Mouse (Mus musculus) CH12.LX (cell line): Measurements from ENCODE around the gene Wdfy1. TPM values are rescaled to one million over a fixed set of nuclear protein-coding genes. Genes with fewer than 3 reads are reported as not detected.

Experiments
- DNase-seq: peaks from one replicate; pipeline ENCODE4 v3.0.0-alpha.2; 2013; ENCODE audit errors: extremely low read depth
- H3K27ac ChIP-seq: 2 replicates; pipeline ENCODE4 v1.5.1; 2012; ENCODE audit warnings: low read depth, mild to moderate bottlenecking, control low read depth, moderate library complexity; ENCODE audit not compliant: insufficient read depth
- H3K27me3 ChIP-seq: replicated peaks from 2 replicates; pipeline ENCODE3; 2012; ENCODE audit warnings: inconsistent platforms
- H3K36me3 ChIP-seq, 2 experiments: replicated peaks in 1 of 2; 2 replicates each; pipeline versions ENCODE3 to v1.6.1; 2012; ENCODE audit warnings: inconsistent platforms in 1 of 2, low read length in 1 of 2, mild to moderate bottlenecking in 1 of 2, mixed read lengths in 1 of 2, moderate library complexity in 1 of 2; ENCODE audit not compliant: control insufficient read depth in 1 of 2, insufficient read depth in 1 of 2
- H3K4me1 ChIP-seq, 2 experiments: 2 replicates each; pipeline ENCODE4 v1.6.1; 2012; ENCODE audit warnings: inconsistent platforms in 1 of 2, moderate library complexity in 1 of 2; ENCODE audit not compliant: insufficient read depth in 2 of 2, control insufficient read depth in 1 of 2
- H3K4me2 ChIP-seq: 2 replicates; pipeline ENCODE4 v1.6.1; 2012; ENCODE audit warnings: low read depth, mild to moderate bottlenecking, control low read depth; ENCODE audit not compliant: poor library complexity, insufficient read depth, severe bottlenecking
- H3K4me3 ChIP-seq, 3 experiments: fragments of 150-350 bp in 1 of 3; sonication (generic) in 1 of 3; replicated peaks in 1 of 3; 2 replicates each; pipeline versions ENCODE3 to v1.5.1; 2011 to 2012; ENCODE audit warnings: low read depth in 2 of 3, low read length in 2 of 3, mild to moderate bottlenecking in 2 of 3, moderate library complexity in 2 of 3, control low read depth in 1 of 3, improper control_type of control experiment in 1 of 3, inconsistent platforms in 1 of 3, mixed read lengths in 1 of 3; ENCODE audit not compliant: poor library complexity in 1 of 3
- H3K79me2 ChIP-seq: replicated peaks from 2 replicates; pipeline ENCODE4 v1.6.1; 2012; ENCODE audit warnings: mild to moderate bottlenecking, moderate library complexity; ENCODE audit not compliant: control insufficient read depth, poor library complexity, insufficient read depth, severe bottlenecking; ENCODE audit errors: extremely low read depth
- H3K9ac ChIP-seq: 2 replicates; pipeline ENCODE4 v1.6.1; 2012; ENCODE audit warnings: low read depth, mild to moderate bottlenecking, control low read depth, moderate library complexity; ENCODE audit not compliant: insufficient read depth
- H3K9me3 ChIP-seq: replicated peaks from 2 replicates; pipeline ENCODE3; 2012; ENCODE audit warnings: low read length, inconsistent platforms, mixed read lengths
- BHLHE40 ChIP-seq: IDR thresholded peaks from 2 replicates; pipeline ENCODE4 v1.6.1; 2011; ENCODE audit warnings: mild to moderate bottlenecking, low read depth, low read length, improper control_type of control experiment
- CHD1 ChIP-seq: IDR thresholded peaks from 2 replicates; pipeline ENCODE4 v1.6.1; 2012; ENCODE audit warnings: low read depth, low read length, improper control_type of control experiment, inconsistent platforms
- CHD2 ChIP-seq: IDR thresholded peaks from 2 replicates; pipeline ENCODE4 v1.6.1; 2011; ENCODE audit warnings: low read length, improper control_type of control experiment
- CTCF ChIP-seq, 2 experiments: IDR thresholded peaks in 1 of 2; conservative IDR thresholded peaks in 1 of 2; 2 replicates each; pipeline ENCODE4 v1.5.1; 2011 to 2012; ENCODE audit warnings: low read depth in 2 of 2, low read length in 2 of 2, improper control_type of control experiment in 1 of 2, inconsistent platforms in 1 of 2, mild to moderate bottlenecking in 1 of 2, moderate library complexity in 1 of 2
- E2F4 ChIP-seq: IDR thresholded peaks from 2 replicates; pipeline ENCODE4 v1.6.1; 2011; ENCODE audit warnings: low read depth, low read length, improper control_type of control experiment; ENCODE audit not compliant: insufficient replicate concordance
- ELF1 ChIP-seq: IDR thresholded peaks from 2 replicates; pipeline ENCODE4 v1.6.1; 2014; ENCODE audit warnings: low read depth, mild to moderate bottlenecking, inconsistent platforms, low read length, improper control_type of control experiment
- EP300 ChIP-seq: IDR thresholded peaks from 2 replicates; pipeline ENCODE4 v1.6.1; 2011; ENCODE audit warnings: low read length, improper control_type of control experiment
- ETS1 ChIP-seq: conservative IDR thresholded peaks from 2 replicates; pipeline ENCODE4 v1.6.1; 2012; ENCODE audit warnings: low read depth, mild to moderate bottlenecking, inconsistent platforms, low read length, improper control_type of control experiment, moderate library complexity
- GABPA ChIP-seq: IDR thresholded peaks from 2 replicates; pipeline ENCODE4 v1.6.1; 2012; ENCODE audit warnings: low read depth, low read length, improper control_type of control experiment, inconsistent platforms; ENCODE audit not compliant: insufficient replicate concordance
- HCFC1 ChIP-seq: IDR thresholded peaks from 2 replicates; pipeline ENCODE4 v1.6.1; 2012; ENCODE audit warnings: low read depth, mild to moderate bottlenecking, inconsistent platforms, low read length, improper control_type of control experiment
- IRF4 ChIP-seq: IDR thresholded peaks from 2 replicates; pipeline ENCODE4 v1.6.1; 2014; ENCODE audit warnings: low read depth, mild to moderate bottlenecking, inconsistent platforms, low read length, improper control_type of control experiment
- JUN ChIP-seq: IDR thresholded peaks from 2 replicates; pipeline ENCODE4 v1.6.1; 2011; ENCODE audit warnings: low read depth, mild to moderate bottlenecking, low read length, improper control_type of control experiment, moderate library complexity; ENCODE audit not compliant: insufficient read depth
- JUND ChIP-seq: conservative IDR thresholded peaks from 2 replicates; pipeline ENCODE4 v1.6.1; 2011; ENCODE audit warnings: low read depth, low read length, improper control_type of control experiment
- KAT2A ChIP-seq: IDR thresholded peaks from 2 replicates; pipeline ENCODE4 v1.6.1; 2012; ENCODE audit warnings: low read length, improper control_type of control experiment, inconsistent platforms; ENCODE audit not compliant: insufficient replicate concordance
- MAFK ChIP-seq: IDR thresholded peaks from 2 replicates; pipeline ENCODE4 v1.6.1; 2011; ENCODE audit warnings: low read length, improper control_type of control experiment; ENCODE audit not compliant: insufficient replicate concordance
- MAX ChIP-seq: IDR thresholded peaks from 2 replicates; pipeline ENCODE4 v1.6.1; 2011; ENCODE audit warnings: low read length, improper control_type of control experiment
- MAZ ChIP-seq: IDR thresholded peaks from 2 replicates; pipeline ENCODE4 v1.6.1; 2012; ENCODE audit warnings: low read depth, mild to moderate bottlenecking, inconsistent platforms, low read length, improper control_type of control experiment, moderate library complexity
- MEF2A ChIP-seq: IDR thresholded peaks from 2 replicates; pipeline ENCODE4 v1.6.1; 2014; ENCODE audit warnings: low read depth, mild to moderate bottlenecking, inconsistent platforms, low read length, improper control_type of control experiment, borderline replicate concordance
- MXI1 ChIP-seq: IDR thresholded peaks from 2 replicates; pipeline ENCODE4 v1.6.1; 2011; ENCODE audit warnings: mild to moderate bottlenecking, low read depth, low read length, improper control_type of control experiment
- MYC ChIP-seq: IDR thresholded peaks from 2 replicates; pipeline ENCODE4 v1.6.1; 2011; ENCODE audit warnings: low read depth, mild to moderate bottlenecking, improper control_type of control experiment, low read length
- NELFE ChIP-seq: IDR thresholded peaks from 2 replicates; pipeline ENCODE4 v1.6.1; 2011; ENCODE audit warnings: low read depth, low read length, improper control_type of control experiment
- NRF1 ChIP-seq: IDR thresholded peaks from 2 replicates; pipeline ENCODE4 v1.6.1; 2014; ENCODE audit warnings: low read depth, mild to moderate bottlenecking, inconsistent platforms, low read length, improper control_type of control experiment, moderate library complexity
- PAX5 ChIP-seq: IDR thresholded peaks from 2 replicates; pipeline ENCODE4 v1.6.1; 2012; ENCODE audit warnings: low read length, inconsistent platforms, mixed read lengths
- POLR2A ChIP-seq: IDR thresholded peaks from 2 replicates; pipeline ENCODE4 v1.6.1; 2011; ENCODE audit warnings: low read depth, mild to moderate bottlenecking, improper control_type of control experiment, low read length
- POLR2AphosphoS2 ChIP-seq: IDR thresholded peaks from 2 replicates; pipeline ENCODE4 v1.6.1; 2011; ENCODE audit warnings: low read depth, low read length, improper control_type of control experiment
- RAD21 ChIP-seq: IDR thresholded peaks from 2 replicates; pipeline ENCODE4 v1.6.1; 2011; ENCODE audit warnings: low read depth, mild to moderate bottlenecking, low read length, improper control_type of control experiment, moderate library complexity
- RCOR1 ChIP-seq: conservative IDR thresholded peaks from 2 replicates; pipeline ENCODE4 v1.6.1; 2012; ENCODE audit warnings: low read depth, mild to moderate bottlenecking, inconsistent platforms, low read length, improper control_type of control experiment
- SIN3A ChIP-seq: IDR thresholded peaks from 2 replicates; pipeline ENCODE4 v1.6.1; 2012; ENCODE audit warnings: low read length, improper control_type of control experiment, inconsistent platforms
- SMC3 ChIP-seq: IDR thresholded peaks from 2 replicates; pipeline ENCODE4 v1.6.1; 2011; ENCODE audit warnings: low read depth, low read length, improper control_type of control experiment
- TBP ChIP-seq: conservative IDR thresholded peaks from 2 replicates; pipeline ENCODE4 v1.6.1; 2011; ENCODE audit warnings: low read depth, low read length, improper control_type of control experiment
- TCF12 ChIP-seq: IDR thresholded peaks from 2 replicates; pipeline ENCODE4 v1.6.1; 2014; ENCODE audit warnings: low read depth, mild to moderate bottlenecking, inconsistent platforms, low read length, improper control_type of control experiment
- UBTF ChIP-seq: IDR thresholded peaks from 2 replicates; pipeline ENCODE4 v1.6.1; 2012; ENCODE audit warnings: low read depth, mild to moderate bottlenecking, inconsistent platforms, low read length, improper control_type of control experiment, moderate library complexity
- USF1 ChIP-seq: IDR thresholded peaks from 2 replicates; pipeline ENCODE4 v1.6.1; 2014; ENCODE audit warnings: low read depth, mild to moderate bottlenecking, inconsistent platforms, low read length, improper control_type of control experiment
- USF2 ChIP-seq: conservative IDR thresholded peaks from 2 replicates; pipeline ENCODE4 v1.6.1; 2011; ENCODE audit warnings: low read depth, low read length, improper control_type of control experiment
- ZC3H11A ChIP-seq: IDR thresholded peaks from 2 replicates; pipeline ENCODE4 v1.6.1; 2012; ENCODE audit warnings: low read depth, mild to moderate bottlenecking, inconsistent platforms, low read length, improper control_type of control experiment
- ZKSCAN1 ChIP-seq: IDR thresholded peaks from 2 replicates; pipeline ENCODE4 v1.6.1; 2012; ENCODE audit warnings: low read depth, inconsistent platforms, low read length, improper control_type of control experiment, borderline replicate concordance
- ZMIZ1 ChIP-seq: IDR thresholded peaks from 2 replicates; pipeline ENCODE4 v1.6.1; 2012; ENCODE audit warnings: low read depth, mild to moderate bottlenecking, inconsistent platforms, low read length, improper control_type of control experiment
- ZNF384 ChIP-seq: IDR thresholded peaks from 2 replicates; pipeline ENCODE4 v1.6.1; 2012; ENCODE audit warnings: low read depth, low read length, improper control_type of control experiment, inconsistent platforms
- dilution Hi-C: fragments of 300-500 bp; cut with MboI; formaldehyde crosslinking; loops from 2 replicates; pipeline ENCODE4 v1.14.3; 2020; ENCODE audit warnings: low sequenced_read_pairs; ENCODE audit not compliant: extremely low pct_unique_long_range_greater_than_20kb, extremely low pct_ligation_motif_present
- in situ Hi-C: fragments of 300-500 bp; cut with MboI; formaldehyde crosslinking; loops from 3 replicates; pipeline ENCODE4 v1.14.3; 2019; ENCODE audit warnings: low sequenced_read_pairs, low pct_ligation_motif_present, low pct_unique_long_range_greater_than_20kb, mixed read lengths
- polyA plus RNA-seq: library from polyadenylated mRNA; unstranded; fragments of >175 nt; gene quantifications from 2 replicates; pipeline ENCODE4 v1.2.1, GENCODE M21; 2012; ENCODE audit warnings: low read depth; ENCODE audit not compliant: insufficient read length
- total RNA-seq, 2 experiments: library from RNA; depleted of rRNA; stranded (reverse); fragments of 300-350 nt in 1 of 2; fragments of >200 nt in 1 of 2; gene quantifications; 2 replicates each; pipeline ENCODE4 v1.2.3; 2012 to 2014

Wdfy1 gene
- total RNA-seq (2012; rRNA removed) (54.4 and 70.6 TPM in 2 replicates), total RNA-seq (2014; rRNA removed) (56.3 and 57.3 TPM in 2 replicates), polyA plus RNA-seq (84.3 and 86.3 TPM in 2 replicates)

DNA sequence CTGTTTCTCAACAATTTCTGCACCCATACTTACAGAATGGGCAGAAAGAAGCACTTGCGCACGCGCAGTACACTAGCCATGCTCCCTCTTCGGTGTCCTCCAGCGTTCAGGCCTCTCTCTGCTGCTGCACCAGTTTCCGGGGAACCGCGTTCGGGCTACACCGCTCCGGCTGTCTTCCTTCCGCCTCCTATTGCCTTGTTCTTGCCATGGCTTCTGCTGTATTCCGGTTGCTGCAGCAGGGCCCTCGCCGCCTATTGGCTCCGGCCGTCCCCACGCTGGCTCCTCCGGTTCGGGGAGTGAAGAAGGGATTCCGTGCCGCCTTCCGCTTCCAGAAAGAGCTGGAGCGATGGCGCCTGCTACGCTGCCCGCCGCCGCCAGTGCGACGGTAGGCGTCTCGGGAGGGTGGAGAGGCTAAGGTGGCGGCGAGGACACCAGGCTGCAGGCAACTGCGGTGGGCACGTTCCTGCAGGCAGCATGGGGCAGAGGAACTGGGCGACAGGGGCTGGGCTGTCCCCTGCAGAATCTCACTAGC, at the start of gene Wdfy1, which contains the start of gene Mrpl44:
TSS of gene Wdfy1 (minus strand) at position 217 of the 532 bp plus-strand sequence.
TSS of gene Mrpl44 (plus strand) at position 92 of the 532 bp plus-strand sequence.
- Histone ChIP-seq H3K27ac (peak within 1 kb of the TSS; percentile 91), H3K4me1 (peaks cover 10 to 53% of the 10 kb centered on the region in 2 experiments), H3K4me2 (peak within 1 kb of the TSS; percentile 71), H3K27me3 (no peaks in the 10 kb centered on the region), H3K4me3 (peak within 1 kb of the TSS; percentile 80 to 89 (median 83)), H3K79me2 (peaks cover 18% of the 10 kb centered on the region), H3K9ac (peak within 1 kb of the TSS; percentile 74), H3K9me3 (no peaks in the 10 kb centered on the region), H3K36me3 (peaks cover 24 to 34% of the 10 kb centered on the region in 2 experiments)
- TF ChIP-seq NRF1, result peak; percentile 94
- TF ChIP-seq ZNF384, result no peak
- TF ChIP-seq MXI1, result peak; percentile 95
- TF ChIP-seq IRF4, result peak; percentile 82
- TF ChIP-seq ZMIZ1, result peak; percentile 48
- TF ChIP-seq E2F4, result no peak
- TF ChIP-seq SMC3, result no peak
- no peak for TF ChIP-seq BHLHE40
- peak; percentile 89 for TF ChIP-seq ELF1
- TF ChIP-seq CHD2, result peak; percentile 76; the same call in 1 of the 2 replicates
- no peak; the same call in 1 of the 2 replicates for TF ChIP-seq NELFE
- TF ChIP-seq UBTF, result peak; percentile 86; the same call in 1 of the 2 replicates
- TF ChIP-seq USF2, result no peak
- TF ChIP-seq SIN3A, result peak; percentile 92
- peak; percentile 95 for TF ChIP-seq RCOR1
- no peak for TF ChIP-seq ZC3H11A
- TF ChIP-seq HCFC1, result peak; percentile 100
- TF ChIP-seq RAD21, result no peak
- TF ChIP-seq GABPA, result peak; percentile 81; the same call in 1 of the 2 replicates
- peak; percentile 31; the same call in 1 of the 2 replicates for TF ChIP-seq JUN
- TF ChIP-seq JUND, result peak; percentile 41; the same call in 1 of the 2 replicates
- TF ChIP-seq MAFK, result no peak
- TF ChIP-seq POLR2A, result peak; percentile 77
- no peak for TF ChIP-seq EP300
- TF ChIP-seq MYC, result peak; percentile 81
- TF ChIP-seq MAZ, result peak; percentile 80
- peak; percentile 98 for TF ChIP-seq KAT2A
- TF ChIP-seq CTCF (conservative IDR thresholded peaks at IDR 0.05 in 1 of 2, IDR thresholded peaks at IDR 0.05 in 1 of 2; ENCODE audit: low read depth in 2 of 2, low read length in 2 of 2), result no peak
- no peak for TF ChIP-seq PAX5
- TF ChIP-seq MAX, result peak; percentile 86
- TF ChIP-seq ETS1, result no peak
- peak; percentile 92 for TF ChIP-seq MEF2A
- TF ChIP-seq TBP, result peak; percentile 86
- TF ChIP-seq USF1, result no peak
- TF ChIP-seq POLR2AphosphoS2, result no peak; the same call in 1 of the 2 replicates
- no peak for TF ChIP-seq ZKSCAN1
- peak; percentile 95 for TF ChIP-seq TCF12
- no peak for TF ChIP-seq CHD1
- DNase-seq, result peak; percentile 97
- in situ Hi-C loops (no loop called here), dilution Hi-C loops (no loop called here)
